Mouse (Mus musculus): ENCODE data around the gene Brd3.

GRCm38 (mm10) chr2:27421293-27422068 lies 86.0 kb downstream of the Brd3 start:
- TF ChIP-seq CTCF (IDR thresholded peaks at IDR 0.05; ENCODE audit: insufficient read depth, low read depth, low read length) = no peak
- no peak for TF ChIP-seq POLR2A (IDR thresholded peaks at IDR 0.05; ENCODE audit: insufficient read depth, low read depth, low read length)

Data from olfactory bulb, adult 2 months (tissue).